Mouse (Mus musculus): ENCODE data around the gene Samhd1.

GRCm38 (mm10) chr2:157138808-157139207 lies 3.7 kb upstream of the Samhd1 start:
- no peak for TF ChIP-seq CTCF (IDR thresholded peaks at IDR 0.05)
- TF ChIP-seq EP300 (IDR thresholded peaks at IDR 0.05): no peak

Data from lung, postnatal 0 days (tissue).